Mouse (Mus musculus) adipocyte (in vitro differentiated cells): ENCODE measurements around the gene Gm42420.

Source experiments
- DNase-seq: peaks from one replicate; pipeline ENCODE4 v3.0.0-alpha.2; 2016; ENCODE audit warnings: low spot score

The Gm42420 gene

GRCm38 (mm10) chr6:39585517-39585916, at the start of gene Gm42420:
Gene Gm42420 (plus strand): TSS chr6:39585753.
- DNase-seq, result no peak

GRCm38 (mm10) chr6:39536621-39537020, 48.9 kb upstream of the Gm42420 start:
- no peak for DNase-seq

GRCm38 (mm10) chr6:39537276-39537675, 48.3 kb upstream of the Gm42420 start:
- DNase-seq, result no peak

- DNase-seq, result no peak
Measured at GRCm38 (mm10) chr6:39538227-39538626, 47.3 kb upstream of the Gm42420 start.

- peak; percentile 30 for DNase-seq
Measured at GRCm38 (mm10) chr6:39539679-39540155, 45.8 kb upstream of the Gm42420 start.

- no peak for DNase-seq
Measured at GRCm38 (mm10) chr6:39540563-39540962, 45.0 kb upstream of the Gm42420 start.

GRCm38 (mm10) chr6:39542631-39543597, 42.6 kb upstream of the Gm42420 start:
- DNase-seq, result peak; percentile 95

- DNase-seq, result peak; percentile 60
Measured at GRCm38 (mm10) chr6:39543769-39544420, 41.7 kb upstream of the Gm42420 start.

GRCm38 (mm10) chr6:39545474-39545873, 40.1 kb upstream of the Gm42420 start:
- no peak for DNase-seq

GRCm38 (mm10) chr6:39548030-39548429, 37.5 kb upstream of the Gm42420 start:
- peak; percentile 65 for DNase-seq

GRCm38 (mm10) chr6:39551981-39552636, 33.4 kb upstream of the Gm42420 start:
- DNase-seq, result peak; percentile 36

- DNase-seq, result peak; percentile 83
Measured at GRCm38 (mm10) chr6:39554888-39555647, 30.5 kb upstream of the Gm42420 start.

GRCm38 (mm10) chr6:39555648-39555945, 30.0 kb upstream of the Gm42420 start:
- DNase-seq, result no peak

- peak; percentile 59 for DNase-seq
Measured at GRCm38 (mm10) chr6:39556900-39557659, 28.5 kb upstream of the Gm42420 start.

GRCm38 (mm10) chr6:39557723-39558261, 27.8 kb upstream of the Gm42420 start, which contains the start of gene Dennd2a:
Gene Dennd2a (minus strand): TSS chr6:39557867.
- peak; percentile 58 for DNase-seq

- DNase-seq, result no peak
Measured at GRCm38 (mm10) chr6:39559276-39559939, 26.1 kb upstream of the Gm42420 start.

- peak; percentile 95 for DNase-seq
Measured at GRCm38 (mm10) chr6:39562166-39563015, 23.2 kb upstream of the Gm42420 start.

- DNase-seq, result peak; percentile 79
Measured at GRCm38 (mm10) chr6:39567528-39567927, 18.0 kb upstream of the Gm42420 start.

GRCm38 (mm10) chr6:39570426-39570825, 15.1 kb upstream of the Gm42420 start:
- DNase-seq, result no peak
